Mouse (Mus musculus) brain, embryonic 14.5 days (tissue): ENCODE measurements around the gene Endov.

Experiments
- CTCF ChIP-seq: fragments of 200-500 bp; IDR thresholded peaks from 2 replicates; pipeline ENCODE4 v1.5.1; 2012; ENCODE audit warnings: inconsistent platforms, mild to moderate bottlenecking, moderate library complexity, borderline replicate concordance; ENCODE audit not compliant: insufficient read depth, insufficient read length; ENCODE audit errors: extremely low read depth
- POLR2A ChIP-seq: fragments of 200-500 bp; IDR thresholded peaks from 2 replicates; pipeline ENCODE4 v1.6.1; 2012; ENCODE audit warnings: mild to moderate bottlenecking, inconsistent platforms, borderline replicate concordance; ENCODE audit not compliant: poor library complexity, insufficient read depth, insufficient read length, severe bottlenecking; ENCODE audit errors: extremely low read depth

GRCm38 (mm10) chr11:119515823-119516676 lies 24.9 kb downstream of the Endov start:
- no peak for TF ChIP-seq CTCF
- no peak for TF ChIP-seq POLR2A
